Mouse (Mus musculus) brain, embryonic 14.5 days (tissue): Measurements from ENCODE around the gene Ano6.

Experiments
- CTCF ChIP-seq: fragments of 200-500 bp; IDR thresholded peaks from 2 replicates; pipeline ENCODE4 v1.5.1; 2012; ENCODE audit warnings: inconsistent platforms, mild to moderate bottlenecking, moderate library complexity, borderline replicate concordance; ENCODE audit not compliant: insufficient read depth, insufficient read length; ENCODE audit errors: extremely low read depth
- POLR2A ChIP-seq: fragments of 200-500 bp; IDR thresholded peaks from 2 replicates; pipeline ENCODE4 v1.6.1; 2012; ENCODE audit warnings: mild to moderate bottlenecking, inconsistent platforms, borderline replicate concordance; ENCODE audit not compliant: poor library complexity, insufficient read depth, insufficient read length, severe bottlenecking; ENCODE audit errors: extremely low read depth

- TF ChIP-seq CTCF (no peak), POLR2A (no peak)
These were observed 182.0 kb downstream of the Ano6 start for GRCm38 (mm10) chr15:95972621-95973020.
